Mouse (Mus musculus) adipocyte (in vitro differentiated cells): Measurements from ENCODE around the gene Gm49630.
"Not testable (repeated sequence)": the region's sequence is repeated elsewhere in the genome, so short reads cannot be mapped to it uniquely, and the experiment has no call there.

Experiments
- DNase-seq: peaks from one replicate; pipeline ENCODE4 v3.0.0-alpha.2; 2016; ENCODE audit warnings: low spot score

The Gm49630 gene

GRCm38 (mm10) chr17:7371879-7372278, at the start of gene Gm49630:
Gene Gm49630, minus strand, starts transcription at chr17:7371979.
- not testable (repeated sequence) for DNase-seq

DNA sequence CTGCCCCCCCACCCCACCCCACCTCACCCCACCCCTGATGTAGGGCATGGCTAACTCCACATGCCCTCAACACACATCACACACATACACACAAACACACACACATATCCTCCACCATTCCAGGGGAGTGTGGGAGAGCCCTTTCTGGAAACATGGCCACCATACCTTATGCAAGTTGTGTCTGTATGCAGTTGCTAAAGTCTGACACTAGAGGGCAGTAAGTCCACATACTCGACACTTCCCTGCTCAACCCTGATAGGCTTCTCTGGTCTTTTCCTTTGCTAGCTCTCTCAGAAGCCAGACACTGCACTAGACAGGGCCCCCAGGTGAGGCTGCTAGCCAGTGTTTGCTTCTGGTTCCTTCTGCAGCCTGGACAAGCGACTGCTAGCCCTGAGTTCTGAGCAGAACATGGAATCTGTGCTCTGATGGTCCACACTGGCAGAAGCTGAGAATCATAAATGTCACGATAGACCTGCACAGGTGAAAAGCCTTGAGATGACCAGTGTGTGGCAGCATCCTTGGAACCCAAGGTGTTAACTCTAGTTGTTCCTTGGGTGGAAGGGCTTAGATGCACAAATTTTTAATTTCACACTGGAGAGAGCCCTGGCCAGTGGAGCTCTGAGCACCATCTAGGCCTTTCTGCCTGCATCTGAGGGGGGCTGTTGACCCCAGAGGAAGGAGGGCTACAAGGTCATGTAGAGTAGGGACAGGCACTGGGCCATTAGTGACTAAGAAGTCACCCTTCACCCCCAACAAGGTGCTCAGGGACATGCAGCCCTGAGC, 48.6 kb upstream of the Gm49630 start:
- not testable (repeated sequence) for DNase-seq

DNA sequence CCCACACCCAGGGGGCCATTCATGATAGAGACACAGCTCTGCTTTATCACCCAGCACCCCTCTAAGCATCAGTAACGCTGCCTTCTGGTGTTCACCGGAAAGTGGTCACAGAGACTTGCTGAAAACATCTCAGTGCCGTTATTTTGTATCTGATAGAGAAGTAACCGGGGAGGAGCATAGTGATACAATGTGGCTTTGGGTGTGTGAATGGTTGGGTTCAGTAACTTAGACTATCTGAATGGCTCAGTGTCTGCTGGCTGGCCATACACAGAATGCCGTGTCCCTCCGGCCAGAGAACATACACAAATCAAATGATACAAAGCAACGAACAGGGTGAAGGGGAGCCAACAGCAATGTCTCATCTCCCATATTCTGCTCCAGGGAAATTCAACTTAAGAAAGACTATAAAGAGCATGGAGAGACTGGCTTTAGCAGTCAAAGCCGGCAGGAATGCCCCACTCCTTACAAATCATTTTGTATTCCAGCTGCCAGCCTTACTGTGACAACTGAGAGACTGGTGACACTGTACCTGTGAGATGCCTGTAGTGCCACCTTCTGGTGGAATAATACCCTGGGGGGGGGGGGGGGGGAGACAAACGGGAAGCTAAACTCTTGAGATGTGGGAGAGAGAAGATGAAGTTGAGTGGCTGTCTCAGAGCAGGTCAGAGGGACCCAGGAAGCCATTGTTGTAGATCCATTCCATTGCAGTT, 43.0 kb upstream of the Gm49630 start:
- not testable (repeated sequence) for DNase-seq

- DNase-seq = not testable (repeated sequence)
These were observed 41.6 kb upstream of the Gm49630 start for GRCm38 (mm10) chr17:7413336-7413735.

DNA sequence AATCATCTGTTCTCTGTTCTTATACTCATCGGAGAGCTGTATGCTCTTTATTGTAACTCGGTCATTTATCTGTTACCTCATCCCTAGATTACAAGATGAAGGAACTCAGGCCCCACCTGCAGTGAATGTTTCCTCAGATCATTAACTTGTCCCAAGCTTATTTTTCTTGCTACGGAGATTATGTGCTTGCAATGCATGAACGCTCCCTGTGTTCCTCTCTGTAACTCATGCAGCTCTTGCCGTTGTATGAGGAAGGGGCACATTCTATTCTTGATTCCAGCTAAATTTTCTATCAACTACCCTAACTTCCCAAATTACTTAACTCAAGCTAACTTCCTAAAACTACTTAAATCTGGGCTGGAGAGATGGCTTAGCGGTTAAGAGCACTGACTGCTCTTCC, 28.0 kb upstream of the Gm49630 start:
- not testable (repeated sequence) for DNase-seq

DNA sequence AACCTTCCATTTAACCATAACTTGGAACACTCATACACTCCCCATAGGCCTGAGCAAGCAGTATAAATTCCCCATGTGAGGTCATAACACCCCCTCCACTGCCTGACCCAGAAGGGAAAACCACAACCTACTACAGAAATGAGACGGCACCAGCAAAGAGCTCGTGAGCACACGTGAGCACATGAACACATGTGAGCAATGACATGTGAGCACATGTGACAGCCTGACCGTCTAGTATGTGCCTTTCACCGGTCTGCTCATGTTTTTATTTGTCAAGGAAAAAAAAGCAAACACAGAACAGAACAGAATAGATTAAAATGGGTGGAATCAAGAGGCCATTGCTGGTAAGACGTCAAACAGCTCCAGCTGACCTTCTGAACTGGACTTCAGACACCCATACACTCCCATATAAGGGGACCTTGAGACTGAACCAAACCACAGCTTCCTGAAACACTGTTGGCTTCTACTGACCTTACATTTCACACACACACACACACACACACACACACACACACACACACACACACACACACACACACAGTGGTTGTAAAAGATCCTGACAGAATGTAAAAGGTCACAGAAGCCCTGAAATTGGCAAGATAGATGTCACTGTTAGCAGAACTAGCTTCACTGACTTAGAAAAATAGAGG, 26.5 kb upstream of the Gm49630 start:
- not testable (repeated sequence) for DNase-seq

GRCm38 (mm10) chr17:7397079-7397478, 25.3 kb upstream of the Gm49630 start:
- DNase-seq = not testable (repeated sequence)

DNA sequence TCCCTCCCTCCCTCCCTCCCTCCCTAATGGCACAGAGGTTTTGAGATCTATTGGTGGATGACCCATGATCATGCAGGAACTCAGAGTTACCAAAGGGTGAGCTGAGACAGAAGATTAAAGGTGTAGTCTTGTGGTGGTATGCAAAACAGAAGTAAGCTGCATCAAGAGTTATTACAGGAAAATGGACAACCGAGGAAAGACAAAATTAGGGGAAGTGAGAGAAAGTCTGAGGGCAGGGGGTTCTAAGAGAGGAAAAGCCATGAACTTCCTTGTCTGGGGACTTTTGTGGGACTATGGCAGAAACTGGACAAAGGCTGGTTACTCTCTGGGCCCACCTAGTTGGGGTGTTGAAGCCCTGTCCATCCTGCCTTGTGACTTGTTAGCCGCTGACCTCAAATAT, 24.5 kb upstream of the Gm49630 start:
- not testable (repeated sequence) for DNase-seq

DNA sequence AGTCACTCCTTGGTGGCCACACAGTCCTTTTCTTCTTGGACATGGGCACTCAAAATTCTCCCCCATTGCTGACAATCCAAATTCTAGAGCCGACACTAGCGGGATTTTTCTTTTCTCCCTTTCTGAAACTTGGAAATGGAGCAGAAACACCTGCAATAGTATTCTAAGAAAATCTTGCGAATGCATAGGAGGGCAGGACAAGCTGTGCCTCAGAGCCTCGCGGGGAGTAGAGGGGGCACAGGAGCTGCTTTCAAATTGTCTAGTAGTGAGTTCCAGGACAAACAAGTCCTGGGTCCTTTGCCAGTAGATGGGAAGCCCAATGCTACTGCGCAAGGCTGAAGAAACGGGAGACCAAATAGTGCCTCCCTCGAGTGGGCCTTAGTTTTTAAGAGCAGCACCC, 23.9 kb upstream of the Gm49630 start:
- DNase-seq = not testable (repeated sequence)

DNA sequence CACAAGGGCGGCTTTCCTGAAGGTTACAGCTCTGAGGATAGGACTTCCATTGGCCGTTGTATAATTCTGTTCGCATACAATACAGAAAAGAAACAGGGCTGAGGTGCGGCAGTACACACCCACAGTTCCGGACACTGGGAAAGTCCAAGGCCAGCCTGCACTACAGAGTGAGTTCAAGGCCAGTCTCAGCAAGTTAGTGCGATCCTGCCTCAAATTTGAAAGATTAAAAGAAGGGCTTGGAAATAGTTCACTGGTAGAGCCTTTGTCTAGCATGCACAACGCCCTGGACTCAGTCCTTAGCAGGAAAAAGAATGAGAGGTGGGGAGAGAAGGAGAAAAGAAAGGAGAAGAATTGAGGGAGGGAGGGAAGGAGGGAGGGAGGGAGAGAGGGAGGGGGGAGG, 23.3 kb upstream of the Gm49630 start:
- DNase-seq = not testable (repeated sequence)

DNA sequence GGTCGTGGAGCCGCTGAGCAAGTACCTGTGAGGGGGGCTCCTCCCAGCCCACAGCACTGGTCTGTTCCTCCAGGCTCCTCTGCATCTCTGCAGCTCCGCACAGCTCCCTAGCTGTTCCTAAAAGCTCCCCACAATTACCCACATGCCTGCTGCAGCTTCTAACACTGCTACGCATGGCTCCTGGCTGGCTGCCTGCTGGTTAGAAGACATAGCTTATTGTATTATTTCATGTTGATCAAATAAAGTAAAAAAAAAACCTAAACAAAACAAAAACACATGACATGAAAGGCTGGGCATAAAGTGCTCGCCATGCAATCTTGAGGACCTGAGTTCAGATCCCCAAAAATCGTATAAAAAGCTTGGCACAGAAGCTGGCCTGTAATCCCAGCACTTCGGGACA, 18.1 kb upstream of the Gm49630 start:
- DNase-seq = not testable (repeated sequence)

GRCm38 (mm10) chr17:7388958-7389356, 17.2 kb upstream of the Gm49630 start:
- not testable (repeated sequence) for DNase-seq

DNA sequence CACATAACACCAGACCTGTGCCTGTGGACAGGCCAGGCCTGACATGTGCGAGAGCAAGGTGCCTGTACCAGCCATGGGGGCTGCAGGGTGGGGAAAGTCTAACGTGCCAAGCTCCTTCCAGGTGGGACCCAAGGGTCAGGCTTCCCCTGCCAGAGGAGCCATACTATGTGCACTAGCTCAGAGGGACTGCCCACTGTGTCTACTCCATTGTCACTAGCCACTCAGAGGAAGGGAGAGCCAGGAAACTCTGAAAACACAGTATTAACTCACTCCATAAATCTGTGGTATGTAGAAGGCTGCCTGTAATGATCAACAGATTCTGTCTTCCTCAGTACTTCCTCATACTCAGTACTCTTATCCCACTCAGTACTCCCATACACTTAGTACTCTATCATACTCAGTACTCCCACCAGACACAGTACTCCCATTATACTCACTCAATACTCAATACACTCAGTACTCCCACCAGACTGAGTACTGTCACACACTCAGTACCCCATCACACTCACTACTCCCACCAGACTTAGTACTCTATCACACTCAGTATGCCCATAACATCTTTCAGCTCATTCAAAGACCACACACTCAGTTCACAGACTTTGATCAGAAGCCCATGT, 16.7 kb upstream of the Gm49630 start:
- DNase-seq = not testable (repeated sequence)

- DNase-seq = not testable (repeated sequence)
These were observed 14.2 kb upstream of the Gm49630 start for GRCm38 (mm10) chr17:7386016-7386415.

DNA sequence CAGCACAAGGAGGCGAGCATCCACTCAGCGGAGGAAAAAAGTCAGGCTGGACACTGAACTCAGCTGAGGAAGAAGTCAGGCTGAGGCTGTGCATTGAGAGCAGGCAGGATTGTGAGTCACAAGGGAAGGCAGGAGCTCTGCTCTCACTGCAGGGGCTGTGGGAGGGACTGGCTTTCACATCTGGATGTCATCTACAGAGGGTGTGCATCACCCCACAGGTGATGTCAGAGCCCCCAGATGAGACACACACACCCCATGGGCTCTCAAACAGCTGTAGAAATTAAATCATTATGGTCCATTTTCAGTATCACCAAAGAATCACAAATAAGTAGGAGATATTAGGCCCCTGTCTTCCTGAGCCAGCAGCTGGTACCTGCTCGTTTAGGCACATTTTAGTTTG, 13.6 kb upstream of the Gm49630 start, which contains the start of gene Unc93a2:
Unc93a2 (minus strand) TSS at position 101 of the 400 bp plus-strand sequence.
- DNase-seq = not testable (repeated sequence)

GRCm38 (mm10) chr17:7383167-7384143, 11.7 kb upstream of the Gm49630 start:
- DNase-seq = not testable (repeated sequence)

DNA sequence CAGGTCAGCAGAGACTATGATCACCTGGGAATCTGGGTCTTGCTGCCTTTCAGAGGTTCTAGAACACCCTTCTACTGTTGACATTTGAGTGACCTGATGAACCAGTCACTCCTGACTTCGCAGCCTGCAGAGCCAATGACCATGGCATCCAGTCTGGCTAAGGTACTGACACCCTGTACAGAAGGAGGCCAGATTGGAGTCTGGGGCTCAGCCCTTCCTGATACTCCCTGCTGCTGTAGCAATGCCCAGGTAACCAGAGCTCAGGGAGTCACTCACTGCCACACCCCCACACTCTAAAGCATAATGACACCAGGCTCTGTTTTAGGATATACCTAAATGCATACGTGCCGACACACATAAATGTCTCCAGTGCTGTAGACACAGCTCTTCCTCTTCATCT, 10.9 kb upstream of the Gm49630 start:
- not testable (repeated sequence) for DNase-seq

DNA sequence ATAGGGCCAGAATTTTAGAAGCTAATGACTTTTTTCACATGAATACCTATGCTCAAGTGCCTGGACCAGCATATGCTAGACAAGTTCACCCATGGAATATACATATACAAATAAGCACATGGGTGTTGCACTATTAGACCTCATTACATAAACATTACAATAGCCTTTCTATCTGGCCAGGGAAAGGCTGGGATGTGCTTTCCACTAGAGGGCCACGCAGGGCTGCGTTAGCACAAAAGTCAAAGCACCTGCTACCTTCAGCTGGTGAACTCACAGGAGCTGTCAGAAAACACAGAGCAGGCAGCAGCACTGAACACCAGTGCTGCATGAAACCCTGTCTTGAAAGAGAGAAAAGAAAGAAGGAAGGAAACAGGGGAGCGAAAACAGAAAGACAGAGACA, 6.1 kb upstream of the Gm49630 start:
- not testable (repeated sequence) for DNase-seq

- DNase-seq = not testable (repeated sequence)
These were observed 5.3 kb upstream of the Gm49630 start for GRCm38 (mm10) chr17:7376951-7377700.

- DNase-seq = not testable (repeated sequence)
These were observed 2.4 kb downstream of the Gm49630 start for GRCm38 (mm10) chr17:7369401-7369800.
